Mouse (Mus musculus) midbrain, embryonic 14.5 days (tissue): ENCODE results near the gene Gpr108. TPM values are rescaled to one million over a fixed set of nuclear protein-coding genes. Genes with fewer than 3 reads are reported as not detected.

Source experiments
- ATAC-seq: fragments of 200-750 bp; cut with Nextera tagmentation; 2 replicates; pipeline ENCODE4 v1.8.0; 2017; ENCODE audit warnings: moderate number of reproducible peaks, moderate library complexity; ENCODE audit not compliant: low FRiP score, low TSS enrichment
- DNase-seq: peaks from one replicate; pipeline ENCODE4 v3.0.0-alpha.2; 2015
- H3K27ac ChIP-seq: fragments of 300-500 bp; sonication (generic); replicated peaks from 2 replicates; pipeline ENCODE4 v1.5.1; 2014; ENCODE audit warnings: mild to moderate bottlenecking, low read depth, low read length, moderate library complexity
- H3K27me3 ChIP-seq: fragments of 300-500 bp; sonication (generic); 2 replicates; pipeline ENCODE4 v1.6.1; 2014; ENCODE audit warnings: low read length, control low read depth, mixed read lengths; ENCODE audit not compliant: control insufficient read depth, insufficient read depth
- H3K36me3 ChIP-seq: fragments of 300-500 bp; sonication (generic); 2 replicates; pipeline ENCODE4 v1.6.1; 2014; ENCODE audit warnings: low read length, control low read depth; ENCODE audit not compliant: control insufficient read depth, insufficient read depth
- H3K4me1 ChIP-seq: fragments of 300-500 bp; sonication (generic); 2 replicates; pipeline ENCODE4 v1.6.1; 2014; ENCODE audit warnings: mild to moderate bottlenecking, antibody characterized with exemption, low read length, control low read depth; ENCODE audit not compliant: control insufficient read depth, insufficient read depth
- H3K4me2 ChIP-seq: fragments of 300-500 bp; sonication (generic); 2 replicates; pipeline ENCODE4 v1.6.1; 2014; ENCODE audit warnings: mild to moderate bottlenecking, low read length, moderate library complexity
- H3K4me3 ChIP-seq: fragments of 300-500 bp; sonication (generic); replicated peaks from 2 replicates; pipeline ENCODE4 v1.5.1; 2014; ENCODE audit warnings: low read depth, low read length
- H3K9ac ChIP-seq: fragments of 300-500 bp; sonication (generic); replicated peaks from 2 replicates; pipeline ENCODE4 v1.6.1; 2014; ENCODE audit warnings: mild to moderate bottlenecking, low read length, moderate library complexity
- H3K9me3 ChIP-seq: fragments of 300-500 bp; sonication (generic); 2 replicates; pipeline ENCODE4 v1.6.1; 2016; ENCODE audit warnings: low read length, control low read depth, mixed read lengths; ENCODE audit not compliant: control insufficient read depth
- WGBS: fragments of 180-500 bp; shearing (Covaris S2); extraction: QIAGEN DNeasy Blood & Tissue Kit; methylation state at CpG from one replicate; pipeline ENCODE4 v1.1.7; 2014; 5-methylcytosine and 5-hydroxymethylcytosine counted together
- polyA plus RNA-seq: library from polyadenylated mRNA; unstranded; fragments of >200 nt; fragmentation: Nextera tagmentation; extraction: Ambion mirVana; gene quantifications from 2 replicates; pipeline ENCODE4 v1.2.1, GENCODE M21; 2014

Gpr108 gene
- polyA plus RNA-seq, 1 experiment from 2014 or later: 20.9 TPM

GRCm38 (mm10) chr17:57262901-57263550 is 14.8 kb upstream of the Gpr108 start:
- H3K9ac ChIP-seq: no peak overlapping the region
- WGBS: 93% methylated on average over 17 of the region's 17 CpGs
- DNase-seq (no peak), ATAC-seq (no peak)
- peaks cover 23% of the 10 kb centered on the region for H3K36me3 ChIP-seq
- no peaks in the 10 kb centered on the region for H3K9me3 ChIP-seq
- no peaks in the 10 kb centered on the region for H3K4me1 ChIP-seq
- no peaks in the 10 kb centered on the region for H3K27me3 ChIP-seq
- no peak overlapping the region for H3K27ac ChIP-seq
- no peak overlapping the region for H3K4me2 ChIP-seq
- no peak overlapping the region for H3K4me3 ChIP-seq

- no peak overlapping the region for H3K9ac ChIP-seq
- no peaks in the 10 kb centered on the region for H3K27me3 ChIP-seq
- no peak overlapping the region for H3K4me2 ChIP-seq
- no peaks in the 10 kb centered on the region for H3K4me1 ChIP-seq
- no peak overlapping the region for H3K4me3 ChIP-seq
- H3K9me3 ChIP-seq: no peaks in the 10 kb centered on the region
- no peak for ATAC-seq
- 45% methylated on average over 1 of the region's 1 CpGs for WGBS
- DNase-seq: no peak
- H3K36me3 ChIP-seq: peaks cover 23% of the 10 kb centered on the region
- H3K27ac ChIP-seq: no peak overlapping the region
Measured at GRCm38 (mm10) chr17:57261796-57262195, 13.6 kb upstream of the Gpr108 start.

GRCm38 (mm10) chr17:57261286-57261685 is 13.0 kb upstream of the Gpr108 start:
- H3K9ac ChIP-seq: no peak overlapping the region
- no peaks in the 10 kb centered on the region for H3K4me1 ChIP-seq
- no peak for ATAC-seq
- no peaks in the 10 kb centered on the region for H3K27me3 ChIP-seq
- no peaks in the 10 kb centered on the region for H3K9me3 ChIP-seq
- DNase-seq: no peak
- no peak overlapping the region for H3K4me2 ChIP-seq
- peaks cover 23% of the 10 kb centered on the region for H3K36me3 ChIP-seq
- H3K27ac ChIP-seq: no peak overlapping the region
- no peak overlapping the region for H3K4me3 ChIP-seq
- 92% methylated on average over 4 of the region's 4 CpGs for WGBS

GRCm38 (mm10) chr17:57260351-57260750 is 12.1 kb upstream of the Gpr108 start:
- Histone ChIP-seq H3K36me3 (peaks cover 23% of the 10 kb centered on the region), H3K27ac (no peak overlapping the region), H3K9ac (no peak overlapping the region), H3K27me3 (no peaks in the 10 kb centered on the region), H3K4me2 (no peak overlapping the region), H3K9me3 (no peaks in the 10 kb centered on the region), H3K4me3 (no peak overlapping the region), H3K4me1 (no peaks in the 10 kb centered on the region)
- WGBS: 92% methylated on average over 9 of the region's 9 CpGs
- no peak for ATAC-seq
- DNase-seq: no peak

- H3K27me3 ChIP-seq: no peaks in the 10 kb centered on the region
- ATAC-seq: no peak
- H3K27ac ChIP-seq: no peak overlapping the region
- no peak for DNase-seq
- H3K4me3 ChIP-seq: no peak overlapping the region
- no peak overlapping the region for H3K4me2 ChIP-seq
- no peaks in the 10 kb centered on the region for H3K9me3 ChIP-seq
- no peak overlapping the region for H3K9ac ChIP-seq
- no peaks in the 10 kb centered on the region for H3K4me1 ChIP-seq
- peaks cover 26% of the 10 kb centered on the region for H3K36me3 ChIP-seq
- 92% methylated on average over 8 of the region's 8 CpGs for WGBS
Measured at GRCm38 (mm10) chr17:57259742-57260141, 11.5 kb upstream of the Gpr108 start.

GRCm38 (mm10) chr17:57258191-57258590 is 9.9 kb upstream of the Gpr108 start:
- Histone ChIP-seq H3K27ac (no peak overlapping the region), H3K9ac (no peak overlapping the region), H3K4me3 (no peak overlapping the region), H3K36me3 (peaks cover 27% of the 10 kb centered on the region), H3K9me3 (no peaks in the 10 kb centered on the region), H3K4me2 (no peak overlapping the region), H3K4me1 (no peaks in the 10 kb centered on the region), H3K27me3 (no peaks in the 10 kb centered on the region)
- no peak for DNase-seq
- no peak for ATAC-seq
- 99% methylated on average over 3 of the region's 3 CpGs for WGBS

GRCm38 (mm10) chr17:57256921-57257485 is 8.8 kb upstream of the Gpr108 start:
- H3K4me3 ChIP-seq: no peak overlapping the region
- peaks cover 21% of the 10 kb centered on the region; the same call in 1 of the 2 replicates for H3K36me3 ChIP-seq
- H3K27me3 ChIP-seq: no peaks in the 10 kb centered on the region
- ATAC-seq: no peak
- H3K27ac ChIP-seq: no peak overlapping the region
- 97% methylated on average over 22 of the region's 22 CpGs for WGBS
- H3K9me3 ChIP-seq: no peaks in the 10 kb centered on the region
- H3K4me1 ChIP-seq: no peaks in the 10 kb centered on the region
- no peak overlapping the region for H3K4me2 ChIP-seq
- DNase-seq: no peak
- no peak overlapping the region for H3K9ac ChIP-seq

GRCm38 (mm10) chr17:57255354-57255753 is 7.1 kb upstream of the Gpr108 start:
- Histone ChIP-seq H3K36me3 (peaks cover 12% of the 10 kb centered on the region; the same call in 1 of the 2 replicates), H3K4me3 (no peak overlapping the region), H3K4me1 (peaks cover 2% of the 10 kb centered on the region), H3K4me2 (no peak overlapping the region), H3K9me3 (no peaks in the 10 kb centered on the region), H3K27ac (no peak overlapping the region), H3K9ac (no peak overlapping the region), H3K27me3 (no peaks in the 10 kb centered on the region)
- WGBS: 95% methylated on average over 14 of the region's 14 CpGs
- DNase-seq (no peak), ATAC-seq (no peak)

- Histone ChIP-seq H3K27ac (no peak overlapping the region), H3K9ac (no peak overlapping the region), H3K4me3 (no peak overlapping the region), H3K27me3 (no peaks in the 10 kb centered on the region; the same call in 1 of the 2 replicates), H3K9me3 (no peaks in the 10 kb centered on the region), H3K4me1 (peaks cover 21% of the 10 kb centered on the region), H3K36me3 (peaks cover 10% of the 10 kb centered on the region; the same call in 1 of the 2 replicates), H3K4me2 (no peak overlapping the region)
- WGBS: 85% methylated on average over 6 of the region's 6 CpGs
- DNase-seq (no peak), ATAC-seq (no peak)
Measured at GRCm38 (mm10) chr17:57253306-57253705, 5.1 kb upstream of the Gpr108 start.
